Mouse (Mus musculus): ENCODE measurements at regions not wholly inside any gene's neighbourhood (a gene's known extent, or its start where the extent isn't known, plus 50 kb on each side); places are given as distances from the start of the nearest gene placed in this dataset.

DNA sequence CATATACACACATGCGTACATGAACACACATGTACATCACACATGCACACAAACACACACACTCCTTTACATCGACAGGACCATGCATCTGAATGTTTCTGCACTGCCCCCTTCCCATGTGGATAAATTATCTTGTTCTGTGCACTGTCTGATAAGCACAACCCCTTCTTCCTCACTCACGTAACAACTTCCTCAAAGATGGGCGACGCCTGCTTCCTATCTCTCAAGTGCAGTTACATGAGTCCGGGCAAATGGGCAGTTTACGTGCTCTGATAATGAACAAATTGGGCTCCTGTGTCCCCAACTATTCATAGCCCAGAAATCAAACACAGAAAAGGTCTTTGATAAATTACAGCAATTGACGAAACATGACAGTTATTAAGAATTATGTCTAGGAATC is 242.9 kb upstream of the Kcnab2 start:
- Histone ChIP-seq H3K4me1 (ENCODE audit: control insufficient read depth, low read depth, low read length) (no peaks in the 10 kb centered on the region), H3K4me3 (ENCODE audit: low read depth, low read length) (no peak overlapping the region), H3K9ac (ENCODE audit: low read depth, low read length) (no peak overlapping the region), H3K27me3 (ENCODE audit: control insufficient read depth, insufficient read depth, low read depth, low read length) (no peaks in the 10 kb centered on the region), H3K4me2 (ENCODE audit: low read depth, low read length) (no peak overlapping the region), H3K36me3 (ENCODE audit: control insufficient read depth, insufficient read depth) (no peaks in the 10 kb centered on the region), H3K27ac (ENCODE audit: low read length) (no peak overlapping the region), H3K9me3 (replicated peaks; ENCODE audit: control insufficient read depth, low read length) (no peaks in the 10 kb centered on the region)
- 32% methylated on average over 8 of the region's 8 CpGs for WGBS (ENCODE audit: insufficient replicate concordance)
- ATAC-seq (ENCODE audit: low read depth): peak; percentile 45; the same call in 1 of the 2 replicates

DNA sequence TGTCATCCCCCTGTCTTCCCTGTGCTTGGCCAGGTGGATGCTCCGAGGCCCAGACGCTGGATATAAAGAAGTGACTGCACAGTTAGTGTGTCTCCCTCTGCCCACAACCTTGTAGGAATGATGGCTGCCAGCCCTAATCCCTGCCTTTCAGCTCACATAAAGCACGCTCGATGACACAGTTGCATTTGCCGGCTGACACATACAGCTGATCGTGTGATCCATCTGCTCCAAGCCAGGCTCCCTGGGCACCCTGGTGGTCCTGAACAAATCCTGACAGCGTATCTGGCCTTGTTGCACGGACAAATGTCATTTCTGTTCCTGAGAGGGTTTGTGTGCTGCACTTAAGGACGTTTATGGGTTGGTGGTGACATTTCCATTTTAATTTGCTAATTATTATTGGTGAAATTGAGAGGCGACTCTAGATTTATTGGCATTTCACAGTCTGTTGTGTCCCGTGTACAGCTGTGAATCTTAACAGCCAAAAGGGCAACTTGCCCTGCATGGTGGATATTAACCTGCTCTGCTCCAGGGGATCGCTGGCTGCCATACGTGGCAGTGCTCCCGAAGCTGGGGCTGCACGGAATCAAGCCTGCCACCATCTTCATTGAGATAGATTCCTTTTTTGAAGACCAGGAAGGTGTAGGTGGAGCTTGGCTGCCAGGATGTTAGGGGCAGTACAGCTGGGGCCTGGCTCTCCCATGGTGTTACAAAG is 241.9 kb upstream of the Kcnab2 start:
- Histone ChIP-seq H3K27me3 (ENCODE audit: control insufficient read depth, insufficient read depth, low read depth, low read length) (no peaks in the 10 kb centered on the region), H3K9me3 (replicated peaks; ENCODE audit: control insufficient read depth, low read length) (no peaks in the 10 kb centered on the region), H3K4me1 (ENCODE audit: control insufficient read depth, low read depth, low read length) (no peaks in the 10 kb centered on the region), H3K4me3 (ENCODE audit: low read depth, low read length) (no peak overlapping the region), H3K9ac (ENCODE audit: low read depth, low read length) (no peak overlapping the region), H3K27ac (ENCODE audit: low read length) (no peak overlapping the region), H3K4me2 (ENCODE audit: low read depth, low read length) (no peak overlapping the region), H3K36me3 (ENCODE audit: control insufficient read depth, insufficient read depth) (no peaks in the 10 kb centered on the region)
- WGBS (ENCODE audit: insufficient replicate concordance): 65% methylated on average over 15 of the region's 15 CpGs
- no peak for ATAC-seq (ENCODE audit: low read depth)

DNA sequence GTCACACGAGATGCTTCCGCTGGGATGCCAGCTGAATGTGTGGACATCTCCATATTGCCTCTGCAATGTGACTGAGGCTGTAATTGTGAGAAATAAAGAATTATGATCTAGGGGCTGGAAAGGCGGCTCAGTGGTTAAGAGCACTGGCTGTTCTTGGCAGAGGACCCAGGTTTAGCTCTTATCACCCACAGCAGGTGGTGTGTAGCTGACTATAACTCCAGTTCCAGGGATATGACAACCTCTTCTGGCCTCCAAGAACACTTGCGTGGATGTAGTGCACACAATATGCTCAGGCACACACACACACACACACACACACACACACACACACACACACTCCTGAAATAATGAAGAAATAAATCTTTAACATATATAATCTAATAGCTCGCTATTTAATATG is 232.7 kb upstream of the Kcnab2 start:
- WGBS (ENCODE audit: insufficient replicate concordance): 75% methylated on average over 5 of the region's 5 CpGs
- no peaks in the 10 kb centered on the region for H3K9me3 ChIP-seq (replicated peaks; ENCODE audit: control insufficient read depth, low read length)
- H3K4me1 ChIP-seq (ENCODE audit: control insufficient read depth, low read depth, low read length): no peaks in the 10 kb centered on the region
- no peak overlapping the region for H3K4me3 ChIP-seq (ENCODE audit: low read depth, low read length)
- no peaks in the 10 kb centered on the region for H3K27me3 ChIP-seq (ENCODE audit: control insufficient read depth, insufficient read depth, low read depth, low read length)
- H3K9ac ChIP-seq (ENCODE audit: low read depth, low read length): no peak overlapping the region
- H3K27ac ChIP-seq (ENCODE audit: low read length): no peak overlapping the region
- no peak overlapping the region for H3K4me2 ChIP-seq (ENCODE audit: low read depth, low read length)
- H3K36me3 ChIP-seq (ENCODE audit: control insufficient read depth, insufficient read depth): no peaks in the 10 kb centered on the region
- no peak for ATAC-seq (ENCODE audit: low read depth)

- 66% methylated on average over 7 of the region's 7 CpGs for WGBS (ENCODE audit: insufficient replicate concordance)
- no peak overlapping the region for H3K9ac ChIP-seq (ENCODE audit: low read depth, low read length)
- H3K4me3 ChIP-seq (ENCODE audit: low read depth, low read length): no peak overlapping the region
- H3K9me3 ChIP-seq (replicated peaks; ENCODE audit: control insufficient read depth, low read length): peaks cover 2% of the 10 kb centered on the region; the same call in 1 of the 2 replicates
- no peaks in the 10 kb centered on the region for H3K36me3 ChIP-seq (ENCODE audit: control insufficient read depth, insufficient read depth)
- no peak for ATAC-seq (ENCODE audit: low read depth)
- H3K27me3 ChIP-seq (ENCODE audit: control insufficient read depth, insufficient read depth, low read depth, low read length): no peaks in the 10 kb centered on the region
- no peak overlapping the region for H3K27ac ChIP-seq (ENCODE audit: low read length)
- H3K4me1 ChIP-seq (ENCODE audit: control insufficient read depth, low read depth, low read length): no peaks in the 10 kb centered on the region
- H3K4me2 ChIP-seq (ENCODE audit: low read depth, low read length): no peak overlapping the region
These were observed 222.5 kb upstream of the Kcnab2 start for GRCm38 (mm10) chr4:152700217-152700616.

GRCm38 (mm10) chr4:152697247-152697960 is 219.7 kb upstream of the Kcnab2 start:
- no peak overlapping the region for H3K9ac ChIP-seq (ENCODE audit: low read depth, low read length)
- no peaks in the 10 kb centered on the region for H3K4me1 ChIP-seq (ENCODE audit: control insufficient read depth, low read depth, low read length)
- WGBS (ENCODE audit: insufficient replicate concordance): 42% methylated on average over 22 of the region's 22 CpGs
- no peaks in the 10 kb centered on the region for H3K27me3 ChIP-seq (ENCODE audit: control insufficient read depth, insufficient read depth, low read depth, low read length)
- no peak overlapping the region for H3K4me2 ChIP-seq (ENCODE audit: low read depth, low read length)
- H3K36me3 ChIP-seq (ENCODE audit: control insufficient read depth, insufficient read depth): no peaks in the 10 kb centered on the region
- no peak overlapping the region for H3K4me3 ChIP-seq (ENCODE audit: low read depth, low read length)
- H3K27ac ChIP-seq (ENCODE audit: low read length): no peak overlapping the region
- peaks cover 2% of the 10 kb centered on the region; the same call in 1 of the 2 replicates for H3K9me3 ChIP-seq (replicated peaks; ENCODE audit: control insufficient read depth, low read length)
- ATAC-seq (ENCODE audit: low read depth): no peak

DNA sequence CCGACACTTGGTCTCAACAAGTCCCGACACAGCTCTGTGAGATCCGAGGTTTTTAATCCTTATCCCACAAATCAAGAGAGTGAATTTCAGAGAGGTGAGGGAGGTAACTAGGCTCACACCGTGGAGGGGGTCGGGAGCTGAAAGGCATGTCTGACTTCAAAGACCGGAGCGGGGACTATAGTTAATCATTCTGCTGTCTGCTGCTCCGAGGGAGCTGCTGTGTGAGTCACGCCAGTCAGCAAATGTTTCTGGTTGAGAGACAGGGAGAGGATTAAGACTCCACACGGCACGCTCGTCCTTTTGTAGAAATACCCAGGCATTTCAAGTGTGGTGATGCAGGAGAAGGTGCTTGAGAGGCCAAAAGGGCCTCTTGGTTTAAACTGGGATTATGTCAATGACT is 214.1 kb upstream of the Kcnab2 start:
- H3K9ac ChIP-seq (ENCODE audit: low read depth, low read length): no peak overlapping the region
- no peak overlapping the region for H3K4me3 ChIP-seq (ENCODE audit: low read depth, low read length)
- no peaks in the 10 kb centered on the region for H3K4me1 ChIP-seq (ENCODE audit: control insufficient read depth, low read depth, low read length)
- no peak overlapping the region for H3K4me2 ChIP-seq (ENCODE audit: low read depth, low read length)
- WGBS (ENCODE audit: insufficient replicate concordance): 51% methylated on average over 12 of the region's 12 CpGs
- no peak for ATAC-seq (ENCODE audit: low read depth)
- peaks cover 2% of the 10 kb centered on the region; the same call in 1 of the 2 replicates for H3K9me3 ChIP-seq (replicated peaks; ENCODE audit: control insufficient read depth, low read length)
- no peak overlapping the region for H3K27ac ChIP-seq (ENCODE audit: low read length)
- H3K36me3 ChIP-seq (ENCODE audit: control insufficient read depth, insufficient read depth): no peaks in the 10 kb centered on the region
- H3K27me3 ChIP-seq (ENCODE audit: control insufficient read depth, insufficient read depth, low read depth, low read length): no peaks in the 10 kb centered on the region

GRCm38 (mm10) chr4:152691302-152691701 is 213.6 kb upstream of the Kcnab2 start:
- H3K9me3 ChIP-seq (replicated peaks; ENCODE audit: control insufficient read depth, low read length): peaks cover 2% of the 10 kb centered on the region; the same call in 1 of the 2 replicates
- no peak overlapping the region for H3K4me2 ChIP-seq (ENCODE audit: low read depth, low read length)
- no peak for ATAC-seq (ENCODE audit: low read depth)
- 75% methylated on average over 13 of the region's 13 CpGs for whole genome bisulfite sequencing (ENCODE audit: insufficient replicate concordance)
- no peak overlapping the region for H3K27ac ChIP-seq (ENCODE audit: low read length)
- H3K9ac ChIP-seq (ENCODE audit: low read depth, low read length): no peak overlapping the region
- no peak overlapping the region for H3K4me3 ChIP-seq (ENCODE audit: low read depth, low read length)
- no peaks in the 10 kb centered on the region for H3K4me1 ChIP-seq (ENCODE audit: control insufficient read depth, low read depth, low read length)
- H3K36me3 ChIP-seq (ENCODE audit: control insufficient read depth, insufficient read depth): no peaks in the 10 kb centered on the region
- H3K27me3 ChIP-seq (ENCODE audit: control insufficient read depth, insufficient read depth, low read depth, low read length): no peaks in the 10 kb centered on the region

- ATAC-seq (ENCODE audit: low read depth): no peak
- H3K9ac ChIP-seq (ENCODE audit: low read depth, low read length): no peak overlapping the region
- H3K4me2 ChIP-seq (ENCODE audit: low read depth, low read length): no peak overlapping the region
- WGBS (ENCODE audit: insufficient replicate concordance): 54% methylated on average over 4 of the region's 4 CpGs
- no peak overlapping the region for H3K27ac ChIP-seq (ENCODE audit: low read length)
- no peak overlapping the region for H3K4me3 ChIP-seq (ENCODE audit: low read depth, low read length)
- H3K9me3 ChIP-seq (replicated peaks; ENCODE audit: control insufficient read depth, low read length): peaks cover 2% of the 10 kb centered on the region; the same call in 1 of the 2 replicates
- H3K36me3 ChIP-seq (ENCODE audit: control insufficient read depth, insufficient read depth): no peaks in the 10 kb centered on the region
- no peaks in the 10 kb centered on the region for H3K27me3 ChIP-seq (ENCODE audit: control insufficient read depth, insufficient read depth, low read depth, low read length)
- no peaks in the 10 kb centered on the region for H3K4me1 ChIP-seq (ENCODE audit: control insufficient read depth, low read depth, low read length)
These were observed 213.1 kb upstream of the Kcnab2 start for GRCm38 (mm10) chr4:152690766-152691165.

DNA sequence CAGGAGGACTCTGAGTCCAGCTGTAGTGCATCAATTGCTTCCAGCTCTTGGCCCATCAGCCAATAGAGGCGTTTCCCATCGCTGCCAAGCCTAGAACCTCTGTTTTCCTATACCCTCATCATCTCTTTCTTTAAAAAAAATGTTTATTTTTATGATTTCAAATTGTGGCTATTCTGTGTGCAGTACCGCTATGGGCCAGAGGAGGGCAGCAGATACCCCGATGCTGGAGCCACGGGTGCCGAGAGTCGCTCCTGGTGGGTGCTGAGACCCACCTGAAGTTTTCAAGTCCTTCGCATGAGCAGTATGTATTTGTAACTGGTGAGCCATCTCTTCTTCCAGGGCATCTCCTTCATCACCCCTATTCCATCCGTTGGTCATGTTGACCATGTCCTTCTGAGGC is 212.2 kb upstream of the Kcnab2 start:
- H3K27me3 ChIP-seq (ENCODE audit: control insufficient read depth, insufficient read depth, low read depth, low read length): no peaks in the 10 kb centered on the region
- WGBS (ENCODE audit: insufficient replicate concordance): 60% methylated on average over 9 of the region's 9 CpGs
- H3K4me2 ChIP-seq (ENCODE audit: low read depth, low read length): no peak overlapping the region
- ATAC-seq (ENCODE audit: low read depth): no peak
- H3K4me3 ChIP-seq (ENCODE audit: low read depth, low read length): no peak overlapping the region
- no peaks in the 10 kb centered on the region for H3K36me3 ChIP-seq (ENCODE audit: control insufficient read depth, insufficient read depth)
- no peaks in the 10 kb centered on the region for H3K4me1 ChIP-seq (ENCODE audit: control insufficient read depth, low read depth, low read length)
- no peak overlapping the region for H3K9ac ChIP-seq (ENCODE audit: low read depth, low read length)
- H3K27ac ChIP-seq (ENCODE audit: low read length): no peak overlapping the region
- H3K9me3 ChIP-seq (replicated peaks; ENCODE audit: control insufficient read depth, low read length): peaks cover 2% of the 10 kb centered on the region; the same call in 1 of the 2 replicates
